Mouse (Mus musculus): ENCODE results near the gene ccdc198. TPM values are rescaled to one million over a fixed set of nuclear protein-coding genes. Genes with fewer than 3 reads are reported as not detected.
"Not testable (repeated sequence)": the region's sequence is repeated elsewhere in the genome, so short reads cannot be mapped to it uniquely, and the experiment has no call there.

The ccdc198 gene
- polyA plus RNA-seq, 1 experiment from 2014 or later, result 0.35 TPM

DNA sequence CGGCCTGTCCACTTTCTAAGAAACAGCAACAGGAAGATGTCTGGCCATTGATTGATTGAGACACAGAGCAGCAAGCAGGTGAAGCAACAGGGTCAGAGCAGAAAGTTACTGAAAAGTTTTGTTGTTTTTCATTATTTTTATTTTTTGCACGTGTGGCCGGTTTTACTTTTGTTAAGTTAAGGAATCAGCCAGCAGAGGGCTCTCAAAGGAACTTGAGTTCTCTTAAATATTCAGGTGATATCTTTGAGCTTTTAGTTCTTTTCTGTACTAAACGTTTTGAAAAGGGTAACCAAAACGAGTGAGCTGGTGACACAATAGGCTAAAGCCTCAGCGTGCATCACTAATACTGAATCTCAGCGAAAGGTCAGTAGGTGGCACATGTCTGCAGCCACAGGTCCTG is 26.6 kb downstream of the ccdc198 start:
- Histone ChIP-seq H3K9me3 (ENCODE audit: control insufficient read depth, low read length) (no peaks in the 10 kb centered on the region), H3K4me3 (replicated peaks; ENCODE audit: low read length) (no peak overlapping the region), H3K27me3 (ENCODE audit: control insufficient read depth, insufficient read depth, low read length) (no peaks in the 10 kb centered on the region), H3K4me1 (replicated peaks; ENCODE audit: control insufficient read depth, insufficient read depth, low read length) (no peaks in the 10 kb centered on the region), H3K36me3 (replicated peaks; ENCODE audit: control insufficient read depth, insufficient read depth) (no peaks in the 10 kb centered on the region), H3K9ac (no peak overlapping the region), H3K27ac (no peak overlapping the region), H3K4me2 (replicated peaks) (no peak overlapping the region)
- WGBS, result 72% methylated on average over 7 of the region's 7 CpGs
- ATAC-seq (ENCODE audit: low FRiP score) (no peak), DNase-seq (ENCODE audit: low spot score) (no peak)

DNA sequence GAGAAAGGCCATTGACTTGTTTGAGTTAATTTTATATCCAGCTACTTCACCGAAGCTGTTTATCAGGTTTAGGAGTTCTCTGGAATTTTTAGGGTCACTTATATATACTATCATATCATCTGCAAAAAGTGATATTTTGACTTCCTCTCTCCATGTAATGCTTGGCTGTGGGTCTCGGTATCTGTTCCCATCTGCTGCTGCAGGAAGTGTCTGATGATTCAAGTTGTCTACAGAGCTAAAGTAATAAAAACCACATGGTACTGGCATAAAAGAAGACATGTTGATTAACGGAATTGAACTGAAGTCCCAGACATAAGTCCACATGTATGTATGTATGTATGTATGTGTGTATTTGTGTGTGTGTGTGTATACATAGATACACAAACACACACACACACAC is 35.1 kb downstream of the ccdc198 start:
- WGBS, result 88% methylated on average over 3 of the region's 3 CpGs
- ATAC-seq (ENCODE audit: low FRiP score), result not testable (repeated sequence)

GRCm38 (mm10) chr14:49201073-49201778 is 44.0 kb downstream of the ccdc198 start:
- H3K4me2 ChIP-seq (replicated peaks), result no peak overlapping the region
- no peak overlapping the region for H3K27ac ChIP-seq
- H3K4me3 ChIP-seq (replicated peaks; ENCODE audit: low read length), result no peak overlapping the region
- 81% methylated on average over 9 of the region's 9 CpGs for WGBS
- no peak for ATAC-seq (ENCODE audit: low FRiP score)
- H3K27me3 ChIP-seq (ENCODE audit: control insufficient read depth, insufficient read depth, low read length), result no peaks in the 10 kb centered on the region
- no peak for DNase-seq (ENCODE audit: low spot score)
- H3K36me3 ChIP-seq (replicated peaks; ENCODE audit: control insufficient read depth, insufficient read depth), result no peaks in the 10 kb centered on the region
- no peaks in the 10 kb centered on the region for H3K9me3 ChIP-seq (ENCODE audit: control insufficient read depth, low read length)
- no peaks in the 10 kb centered on the region for H3K4me1 ChIP-seq (replicated peaks; ENCODE audit: control insufficient read depth, insufficient read depth, low read length)
- H3K9ac ChIP-seq, result no peak overlapping the region

More for the DNA sequence above, 35.1 kb downstream of the ccdc198 start:
- not testable (repeated sequence) for H3K9me3 ChIP-seq (ENCODE audit: control insufficient read depth, low read length); H3K4me3 ChIP-seq (replicated peaks; ENCODE audit: low read length); DNase-seq (ENCODE audit: low spot score); H3K9ac ChIP-seq; H3K4me2 ChIP-seq (replicated peaks); H3K36me3 ChIP-seq (replicated peaks; ENCODE audit: control insufficient read depth, insufficient read depth); H3K27me3 ChIP-seq (ENCODE audit: control insufficient read depth, insufficient read depth, low read length); H3K27ac ChIP-seq; H3K4me1 ChIP-seq (replicated peaks; ENCODE audit: control insufficient read depth, insufficient read depth, low read length)

DNA sequence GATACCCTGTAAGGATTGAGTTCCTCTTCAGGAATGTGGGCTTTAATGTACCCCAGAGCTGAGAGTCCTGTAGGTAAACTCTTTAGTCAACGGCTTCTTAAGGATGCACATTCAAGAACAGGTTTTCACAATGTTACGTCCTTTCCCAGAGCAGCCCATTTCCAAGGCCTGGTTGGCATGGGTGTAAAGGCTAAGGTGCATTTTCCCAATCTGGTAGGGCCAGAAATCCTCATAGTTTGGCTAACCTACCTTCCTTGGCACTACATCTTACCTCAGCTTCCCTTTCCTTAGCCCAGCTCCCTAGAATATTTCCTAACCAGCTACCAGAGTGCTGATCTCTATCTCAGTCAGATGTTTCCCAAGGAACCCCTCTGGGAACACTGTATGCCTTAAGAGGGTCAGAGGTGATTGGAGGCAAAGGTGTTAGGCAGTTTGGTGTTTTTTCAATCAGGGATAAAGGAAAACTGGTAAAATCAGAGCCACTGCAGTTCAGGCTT is 48.2 kb downstream of the ccdc198 start:
- H3K4me3 ChIP-seq (replicated peaks; ENCODE audit: low read length), result no peak overlapping the region
- no peaks in the 10 kb centered on the region for H3K36me3 ChIP-seq (replicated peaks; ENCODE audit: control insufficient read depth, insufficient read depth)
- DNase-seq (ENCODE audit: low spot score) (no peak), ATAC-seq (ENCODE audit: low FRiP score) (no peak)
- no peaks in the 10 kb centered on the region for H3K4me1 ChIP-seq (replicated peaks; ENCODE audit: control insufficient read depth, insufficient read depth, low read length)
- H3K9me3 ChIP-seq (ENCODE audit: control insufficient read depth, low read length), result no peaks in the 10 kb centered on the region
- H3K27me3 ChIP-seq (ENCODE audit: control insufficient read depth, insufficient read depth, low read length), result no peaks in the 10 kb centered on the region
- no peak overlapping the region for H3K9ac ChIP-seq
- no peak overlapping the region for H3K4me2 ChIP-seq (replicated peaks)
- H3K27ac ChIP-seq, result no peak overlapping the region
- 96% methylated on average over 2 of the region's 2 CpGs for WGBS

DNA sequence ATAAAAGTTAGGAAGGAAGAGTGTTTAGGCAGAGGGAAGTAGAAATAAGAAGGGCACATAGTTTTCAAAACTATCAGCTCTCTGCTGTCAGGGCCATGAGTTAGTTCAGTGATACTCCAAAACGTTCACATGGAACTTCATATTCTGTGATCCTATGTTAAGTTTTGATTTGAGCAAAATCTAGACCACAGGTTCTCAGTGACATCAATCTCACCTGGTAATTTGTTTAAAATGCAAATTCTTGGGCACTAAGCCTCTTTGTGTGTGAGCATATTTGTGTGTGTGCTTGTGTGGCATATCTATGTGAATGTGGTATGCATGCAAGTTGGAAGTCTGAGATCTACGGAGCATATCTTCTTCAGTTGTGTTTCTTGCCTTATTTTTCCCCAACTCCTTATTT is 59.0 kb downstream of the ccdc198 start:
- ATAC-seq (ENCODE audit: low FRiP score) (no peak), DNase-seq (ENCODE audit: low spot score) (no peak)
- WGBS, result 95% methylated on average over 2 of the region's 2 CpGs
- Histone ChIP-seq H3K4me2 (replicated peaks) (no peak overlapping the region), H3K9ac (no peak overlapping the region), H3K27ac (no peak overlapping the region), H3K27me3 (ENCODE audit: control insufficient read depth, insufficient read depth, low read length) (no peaks in the 10 kb centered on the region), H3K36me3 (replicated peaks; ENCODE audit: control insufficient read depth, insufficient read depth) (peaks cover 83% of the 10 kb centered on the region), H3K4me1 (replicated peaks; ENCODE audit: control insufficient read depth, insufficient read depth, low read length) (no peaks in the 10 kb centered on the region), H3K4me3 (replicated peaks; ENCODE audit: low read length) (no peak overlapping the region), H3K9me3 (ENCODE audit: control insufficient read depth, low read length) (no peaks in the 10 kb centered on the region)

DNA sequence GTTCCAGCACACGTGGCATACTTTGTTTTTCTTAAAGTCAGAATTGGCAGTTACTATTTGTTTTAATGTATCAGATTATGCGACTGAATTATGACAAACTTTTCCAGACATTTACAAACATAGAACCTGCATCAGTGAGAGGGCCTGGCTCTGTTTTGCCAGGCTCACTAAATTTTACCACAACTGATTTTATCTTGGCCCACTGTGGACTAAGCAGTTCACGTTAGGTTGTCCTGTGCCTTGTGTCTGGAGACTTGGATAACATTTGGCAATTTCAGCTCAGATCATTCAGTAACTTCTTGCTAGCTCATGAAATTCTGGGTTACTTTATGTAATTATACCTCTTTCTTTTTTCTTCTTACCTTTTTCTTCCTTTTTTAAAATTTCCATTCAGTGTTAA is 65.5 kb downstream of the ccdc198 start:
- no peaks in the 10 kb centered on the region for H3K27me3 ChIP-seq (ENCODE audit: control insufficient read depth, insufficient read depth, low read length)
- H3K9ac ChIP-seq, result no peak overlapping the region
- no peak overlapping the region for H3K4me3 ChIP-seq (replicated peaks; ENCODE audit: low read length)
- ATAC-seq (ENCODE audit: low FRiP score) (no peak), DNase-seq (ENCODE audit: low spot score) (no peak)
- H3K4me2 ChIP-seq (replicated peaks), result no peak overlapping the region
- peaks cover 15% of the 10 kb centered on the region for H3K4me1 ChIP-seq (replicated peaks; ENCODE audit: control insufficient read depth, insufficient read depth, low read length)
- H3K9me3 ChIP-seq (ENCODE audit: control insufficient read depth, low read length), result no peaks in the 10 kb centered on the region
- peaks cover 41% of the 10 kb centered on the region for H3K36me3 ChIP-seq (replicated peaks; ENCODE audit: control insufficient read depth, insufficient read depth)
- 93% methylated on average over 3 of the region's 3 CpGs for WGBS
- no peak overlapping the region for H3K27ac ChIP-seq

DNA sequence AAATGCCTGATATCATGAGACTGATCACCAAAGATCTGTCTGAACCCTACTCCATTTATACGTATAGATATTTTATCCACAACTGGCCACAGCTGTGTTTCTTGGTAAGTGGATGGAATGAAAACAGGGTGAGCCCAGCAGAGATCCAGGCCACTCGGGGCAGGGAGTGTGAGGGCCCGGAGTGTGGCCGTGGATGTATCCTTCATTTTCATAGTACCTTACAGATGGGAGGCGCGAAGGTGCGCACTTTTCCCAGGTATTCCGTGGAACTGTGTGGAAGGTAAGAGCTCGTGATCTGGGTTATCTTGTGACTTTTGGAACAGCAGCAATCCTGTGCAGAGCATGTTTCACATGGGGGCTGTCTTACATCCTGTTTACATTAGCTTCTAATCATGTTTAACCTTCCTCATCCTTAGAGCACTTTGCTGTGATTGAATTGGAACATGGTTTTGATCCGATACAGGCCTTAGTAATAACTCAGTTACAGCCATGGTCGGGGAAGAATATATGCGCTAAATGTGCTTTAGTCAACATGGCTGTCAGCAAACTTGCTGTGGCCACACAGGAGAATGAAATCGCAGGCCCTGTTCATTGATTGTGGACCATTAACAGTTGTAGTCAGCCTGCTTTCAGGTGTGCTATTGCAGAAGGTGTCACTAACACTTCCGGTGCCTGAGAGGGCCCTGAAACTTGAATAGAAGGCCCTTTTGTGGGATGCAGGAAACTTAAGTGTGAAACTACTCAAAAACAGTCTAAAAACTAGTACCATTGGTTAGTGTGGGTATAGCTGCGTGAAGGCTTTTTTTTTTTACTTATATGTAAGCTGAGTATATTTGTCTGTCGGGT is 71.8 kb downstream of the ccdc198 start:
- Histone ChIP-seq H3K4me3 (replicated peaks; ENCODE audit: low read length) (peak overlapping the region; percentile 91), H3K9me3 (ENCODE audit: control insufficient read depth, low read length) (no peaks in the 10 kb centered on the region), H3K27me3 (ENCODE audit: control insufficient read depth, insufficient read depth, low read length) (no peaks in the 10 kb centered on the region), H3K9ac (peak overlapping the region; percentile 95), H3K27ac (peak overlapping the region; percentile 87), H3K36me3 (replicated peaks; ENCODE audit: control insufficient read depth, insufficient read depth) (peaks cover 13% of the 10 kb centered on the region), H3K4me1 (replicated peaks; ENCODE audit: control insufficient read depth, insufficient read depth, low read length) (peaks cover 36% of the 10 kb centered on the region), H3K4me2 (replicated peaks) (peak overlapping the region; percentile 82)
- DNase-seq (ENCODE audit: low spot score) (no peak), ATAC-seq (ENCODE audit: low FRiP score) (peak; percentile 1; the same call in 1 of the 2 replicates)
- WGBS, result 61% methylated on average over 16 of the region's 16 CpGs

GRCm38 (mm10) chr14:49172582-49172988 is 72.7 kb downstream of the ccdc198 start:
- peak; percentile 30 for DNase-seq (ENCODE audit: low spot score)
- peak; percentile 84 for ATAC-seq (ENCODE audit: low FRiP score)

GRCm38 (mm10) chr14:49171867-49172581 is 73.2 kb downstream of the ccdc198 start, which contains the start of gene Naa30:
Naa30 (plus strand) TSS chr14:49172226.
- peak within 1 kb of the TSS; percentile 91 for H3K4me3 ChIP-seq (replicated peaks; ENCODE audit: low read length)
- peak within 1 kb of the TSS; percentile 87 for H3K27ac ChIP-seq
- H3K4me2 ChIP-seq (replicated peaks), result peak within 1 kb of the TSS; percentile 82
- under 1% methylated on average over 29 of the region's 86 CpGs for WGBS
- peaks cover 9% of the 10 kb centered on the region; the same call in 1 of the 2 replicates for H3K36me3 ChIP-seq (replicated peaks; ENCODE audit: control insufficient read depth, insufficient read depth)
- peak within 1 kb of the TSS; percentile 95 for H3K9ac ChIP-seq
- H3K9me3 ChIP-seq (ENCODE audit: control insufficient read depth, low read length), result no peaks in the 10 kb centered on the region
- DNase-seq (ENCODE audit: low spot score), result peak; percentile 86
- ATAC-seq (ENCODE audit: low FRiP score), result peak; percentile 92
- peaks cover 33% of the 10 kb centered on the region for H3K4me1 ChIP-seq (replicated peaks; ENCODE audit: control insufficient read depth, insufficient read depth, low read length)
- no peaks in the 10 kb centered on the region for H3K27me3 ChIP-seq (ENCODE audit: control insufficient read depth, insufficient read depth, low read length)

More at GRCm38 (mm10) chr14:49172582-49172988, 72.7 kb downstream of the ccdc198 start:
- Histone ChIP-seq H3K36me3 (replicated peaks; ENCODE audit: control insufficient read depth, insufficient read depth) (peaks cover 9% of the 10 kb centered on the region; the same call in 1 of the 2 replicates), H3K4me1 (replicated peaks; ENCODE audit: control insufficient read depth, insufficient read depth, low read length) (peaks cover 36% of the 10 kb centered on the region), H3K4me3 (replicated peaks; ENCODE audit: low read length) (peak overlapping the region; percentile 91), H3K27me3 (ENCODE audit: control insufficient read depth, insufficient read depth, low read length) (no peaks in the 10 kb centered on the region), H3K9me3 (ENCODE audit: control insufficient read depth, low read length) (no peaks in the 10 kb centered on the region), H3K27ac (peak overlapping the region; percentile 87), H3K4me2 (replicated peaks) (peak overlapping the region; percentile 82), H3K9ac (peak overlapping the region; percentile 95)
- under 1% methylated on average over 40 of the region's 46 CpGs for WGBS
